In the genomic region with DNA sequence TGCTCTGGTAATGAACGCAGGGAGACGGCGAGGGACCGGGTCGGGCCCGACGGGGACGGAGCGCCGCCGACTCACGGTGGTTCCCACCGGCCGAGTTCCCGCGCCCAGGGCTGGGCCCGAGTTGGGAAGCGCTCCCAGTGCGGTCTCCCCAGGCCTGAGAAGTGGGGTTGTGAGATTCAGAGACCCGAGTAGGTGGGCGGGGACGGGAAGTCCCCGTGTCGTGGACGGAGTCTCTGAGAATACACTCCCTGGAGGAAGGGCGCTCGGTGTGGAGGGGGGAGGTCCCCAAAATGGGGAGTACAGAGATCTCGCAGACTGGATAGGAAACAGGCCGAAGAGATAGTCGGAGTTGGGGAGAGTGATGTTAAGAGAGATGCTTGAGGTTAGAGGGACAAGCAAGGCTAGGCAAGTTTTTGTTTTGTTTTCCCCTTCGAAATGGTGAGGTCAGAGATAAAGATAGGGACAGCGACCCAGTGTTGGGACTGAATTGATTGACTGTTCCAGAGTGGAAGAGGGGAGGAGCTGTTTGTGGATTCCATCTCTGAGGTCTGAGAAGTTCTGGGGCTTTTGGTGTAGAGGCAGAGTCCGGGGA, we compare ENCODE assay signal across 1 mouse cellular context.
TF ChIP-seq lines count a peak whose summit lies in the region.

No protein-coding gene starts in this region.

TF ChIP-seq in CH12.LX, 34 proteins besides CTCF, POLR2A, EP300 and RAD21 (continued from another document):
- TF ChIP-seq ZMIZ1 (IDR thresholded peaks at IDR 0.05; ENCODE audit: low read depth, low read length), result no peak
- TF ChIP-seq CHD2 (IDR thresholded peaks at IDR 0.05; ENCODE audit: low read length), result 0 out of 2 replicates have a peak, but pooled peaks have one; percentile 33
- peak; percentile 46; the same call in 1 of the 2 replicates for TF ChIP-seq MAZ (IDR thresholded peaks at IDR 0.05; ENCODE audit: low read depth, low read length)
- TF ChIP-seq UBTF (IDR thresholded peaks at IDR 0.05; ENCODE audit: low read depth, low read length), result peak; percentile 88
